Mouse (Mus musculus) heart, embryonic 10.5 days (tissue): Measurements from ENCODE around the gene Spin1. TPM values are rescaled to one million over a fixed set of nuclear protein-coding genes. Genes with fewer than 3 reads are reported as not detected.

Experiments
- DNase-seq: peaks from one replicate; pipeline ENCODE4 v3.0.0-alpha.2; 2017; ENCODE audit warnings: low spot score
- H3K27ac ChIP-seq: fragments of 300-500 bp; sonication (generic); 2 replicates; pipeline ENCODE4 v1.5.1; 2016; ENCODE audit warnings: mild to moderate bottlenecking
- H3K27me3 ChIP-seq: fragments of 300-500 bp; sonication (generic); 2 replicates; pipeline ENCODE4 v1.6.1; 2016; ENCODE audit warnings: mild to moderate bottlenecking; ENCODE audit not compliant: poor library complexity, insufficient read depth, severe bottlenecking
- H3K36me3 ChIP-seq: fragments of 300-500 bp; sonication (generic); 2 replicates; pipeline ENCODE4 v1.6.1; 2016; ENCODE audit warnings: mild to moderate bottlenecking, moderate library complexity
- H3K4me1 ChIP-seq: fragments of 300-500 bp; sonication (generic); 2 replicates; pipeline ENCODE4 v1.6.1; 2016; ENCODE audit warnings: mild to moderate bottlenecking
- H3K4me3 ChIP-seq: fragments of 300-500 bp; sonication (generic); 2 replicates; pipeline ENCODE4 v1.5.1; 2016; ENCODE audit warnings: mild to moderate bottlenecking, moderate library complexity
- H3K9me3 ChIP-seq: fragments of 300-500 bp; sonication (generic); 2 replicates; pipeline ENCODE4 v1.6.1; 2016; ENCODE audit warnings: mild to moderate bottlenecking, moderate library complexity
- WGBS: fragments of 180-500 bp; shearing (Covaris S2); methylation state at CpG from one replicate; pipeline ENCODE4 v1.1.7; 2016; 5-methylcytosine and 5-hydroxymethylcytosine counted together
- polyA plus RNA-seq: library from polyadenylated mRNA; unstranded; fragments of >200 nt; fragmentation: Nextera tagmentation; extraction: Ambion mirVana; gene quantifications from 2 replicates; pipeline ENCODE4 v1.2.1, GENCODE M21; 2016

Spin1 gene
- polyA plus RNA-seq, 1 experiment from 2014 or later = 63.4 TPM

DNA sequence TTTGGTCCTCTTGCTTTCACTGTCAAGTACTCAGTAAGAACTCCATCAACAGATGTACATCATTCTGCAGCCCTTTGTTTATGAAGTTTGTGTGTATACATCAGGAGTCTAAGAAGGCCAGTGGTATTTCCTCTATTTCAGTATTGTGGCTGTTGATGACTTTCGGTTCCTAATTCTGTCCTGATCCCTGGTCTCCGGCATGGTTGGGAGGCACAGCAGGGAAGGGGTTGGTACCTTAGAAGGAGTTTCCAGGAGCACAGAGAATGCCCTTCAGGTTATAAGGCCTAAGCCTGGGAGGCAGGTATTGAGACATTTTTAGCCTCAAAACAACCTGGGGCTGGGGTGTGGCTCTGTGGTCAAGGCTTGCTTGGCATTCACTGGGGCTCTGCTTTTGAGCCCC, 61.0 kb downstream of the Spin1 start:
- H3K9me3 ChIP-seq = no peaks in the 10 kb centered on the region
- H3K4me1 ChIP-seq = peaks cover 5% of the 10 kb centered on the region; the same call in 1 of the 2 replicates
- DNase-seq = no peak
- WGBS = 96% methylated on average over 2 of the region's 2 CpGs
- no peak overlapping the region for H3K27ac ChIP-seq
- H3K4me3 ChIP-seq = no peak overlapping the region
- peaks cover 22% of the 10 kb centered on the region for H3K36me3 ChIP-seq
- H3K27me3 ChIP-seq = no peaks in the 10 kb centered on the region

DNA sequence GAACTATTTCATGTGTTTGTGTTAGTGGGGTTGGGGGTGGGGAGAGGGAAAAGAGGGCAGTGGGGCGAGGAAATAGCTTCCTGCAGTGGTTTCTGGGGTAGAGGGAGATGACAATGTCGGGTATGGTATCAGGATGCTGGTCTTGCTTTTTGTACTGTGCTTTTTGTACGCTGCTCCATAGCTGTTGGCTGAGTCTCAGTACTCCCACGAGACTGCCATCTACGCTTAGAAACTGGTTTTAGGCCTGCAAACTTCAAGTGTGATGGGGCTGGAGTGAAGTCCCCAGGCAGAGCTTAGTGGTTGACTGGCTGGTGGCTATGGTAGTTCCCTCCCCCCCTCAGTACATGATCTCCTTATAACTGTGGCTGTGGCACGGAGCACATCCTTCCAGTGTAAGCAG, 61.6 kb downstream of the Spin1 start:
- H3K4me1 ChIP-seq = peaks cover 10% of the 10 kb centered on the region; the same call in 1 of the 2 replicates
- no peaks in the 10 kb centered on the region for H3K9me3 ChIP-seq
- no peak overlapping the region for H3K4me3 ChIP-seq
- H3K27ac ChIP-seq = no peak overlapping the region
- peaks cover 20% of the 10 kb centered on the region for H3K36me3 ChIP-seq
- DNase-seq = no peak
- no peaks in the 10 kb centered on the region for H3K27me3 ChIP-seq
- 85% methylated on average over 6 of the region's 6 CpGs for WGBS

DNA sequence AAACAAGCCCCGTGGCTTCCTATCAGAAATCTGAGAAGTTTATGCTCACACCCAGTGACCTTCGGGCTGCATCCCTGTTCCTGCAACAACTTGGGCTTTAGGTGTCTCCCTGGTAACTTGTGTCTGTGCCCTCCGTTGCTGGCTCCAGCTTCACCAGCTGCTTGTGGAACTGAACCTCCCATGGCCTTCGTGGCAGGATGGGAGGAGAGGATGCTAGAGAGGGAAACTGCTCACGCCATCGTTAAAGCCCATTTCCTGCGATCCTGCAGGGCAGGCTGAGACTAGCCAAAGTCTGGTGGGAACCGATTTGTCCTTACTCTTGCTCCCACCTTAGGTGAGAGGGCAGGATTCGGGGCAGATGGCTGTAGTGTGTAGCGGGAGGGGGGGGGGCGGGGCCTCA, 66.0 kb downstream of the Spin1 start:
- WGBS = 40% methylated on average over 11 of the region's 11 CpGs
- H3K4me1 ChIP-seq = peaks cover 31% of the 10 kb centered on the region
- H3K36me3 ChIP-seq = peaks cover 9% of the 10 kb centered on the region; the same call in 1 of the 2 replicates
- no peak overlapping the region for H3K27ac ChIP-seq
- no peak for DNase-seq
- H3K4me3 ChIP-seq = no peak overlapping the region
- H3K27me3 ChIP-seq = peaks cover 4% of the 10 kb centered on the region; the same call in 1 of the 2 replicates
- no peaks in the 10 kb centered on the region for H3K9me3 ChIP-seq

DNA sequence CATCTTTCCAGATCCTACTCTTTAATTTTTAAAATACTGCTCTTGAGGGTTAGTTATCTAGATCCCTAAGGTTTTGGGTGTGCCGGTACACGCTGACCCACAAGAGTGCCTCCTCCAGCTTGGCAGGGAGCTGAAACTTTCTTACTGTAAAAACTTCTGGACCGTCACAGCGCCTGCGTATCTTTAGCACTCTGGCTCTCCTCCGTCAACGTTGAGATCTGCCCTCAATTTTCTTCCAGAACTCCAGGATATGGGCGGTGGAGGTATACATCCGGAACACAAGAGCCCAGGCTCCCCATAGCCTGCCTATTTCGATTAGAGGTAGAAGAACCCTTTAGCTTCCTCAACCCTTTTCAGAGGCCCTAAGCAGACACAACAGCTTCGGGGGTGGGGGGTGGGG, 69.5 kb downstream of the Spin1 start:
- Histone ChIP-seq H3K27me3 (peaks cover 16% of the 10 kb centered on the region), H3K9me3 (no peaks in the 10 kb centered on the region), H3K4me1 (peaks cover 35% of the 10 kb centered on the region), H3K4me3 (peak overlapping the region; percentile 73), H3K36me3 (no peaks in the 10 kb centered on the region), H3K27ac (peak overlapping the region; percentile 23; the same call in 1 of the 2 replicates)
- DNase-seq = no peak
- WGBS = 25% methylated on average over 11 of the region's 11 CpGs

DNA sequence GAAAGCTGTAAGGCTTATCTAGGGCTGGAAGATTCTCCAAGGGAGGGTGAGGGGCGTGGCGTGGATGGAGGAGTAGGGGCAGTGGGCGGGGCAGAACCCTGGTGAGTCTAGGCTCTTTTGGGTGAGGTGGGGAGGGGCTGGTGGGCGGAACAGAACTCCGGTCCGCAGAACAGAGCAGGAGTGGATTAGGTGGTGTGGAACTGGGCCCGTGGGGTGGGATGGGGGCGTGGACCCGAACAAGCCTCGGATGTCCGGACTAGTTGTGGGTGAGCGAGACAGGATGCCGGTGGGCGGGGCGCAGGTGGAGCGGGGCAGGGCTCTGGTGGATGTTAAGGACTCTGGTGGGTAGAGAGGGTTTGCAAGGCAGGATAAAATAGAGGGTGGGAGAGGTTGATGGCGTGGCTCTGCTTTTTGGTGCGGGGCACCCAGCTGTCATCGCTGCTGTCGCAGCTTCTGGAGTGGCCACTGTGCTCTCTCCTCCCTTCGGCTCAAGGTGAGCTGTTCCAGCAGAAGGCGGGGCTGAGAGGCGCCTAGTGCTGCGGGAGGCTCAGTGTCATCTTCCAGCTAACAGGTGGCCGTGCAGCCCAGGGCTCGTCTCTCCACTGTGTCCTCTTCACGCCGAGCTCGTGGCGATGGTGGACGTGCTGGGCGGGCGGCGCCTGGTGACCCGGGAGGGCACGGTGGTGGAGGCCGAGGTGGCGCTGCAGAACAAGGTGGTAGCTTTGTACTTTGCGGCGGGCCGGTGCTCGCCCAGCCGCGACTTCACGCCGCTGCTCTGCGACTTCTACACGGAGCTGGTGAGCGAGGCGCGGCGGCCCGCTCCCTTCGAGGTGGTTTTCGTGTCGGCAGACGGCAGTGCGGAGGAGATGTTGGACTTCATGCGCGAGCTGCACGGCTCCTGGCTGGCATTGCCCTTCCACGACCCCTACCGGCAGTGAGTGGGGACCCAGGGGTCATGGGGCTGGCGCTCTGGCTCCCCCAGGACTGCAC, 70.3 kb downstream of the Spin1 start, which contains the start of gene Nxnl2:
Gene Nxnl2, plus strand, starts transcription at position 332 of the 990 bp plus-strand sequence.
- no peaks in the 10 kb centered on the region for H3K9me3 ChIP-seq
- peak within 1 kb of the TSS; percentile 62 for H3K27ac ChIP-seq
- H3K36me3 ChIP-seq = no peaks in the 10 kb centered on the region
- H3K4me3 ChIP-seq = peak within 1 kb of the TSS; percentile 73
- peaks cover 35% of the 10 kb centered on the region for H3K4me1 ChIP-seq
- H3K27me3 ChIP-seq = peaks cover 16% of the 10 kb centered on the region
- DNase-seq = peak; percentile 83
- under 1% methylated on average over 64 of the region's 64 CpGs for WGBS

DNA sequence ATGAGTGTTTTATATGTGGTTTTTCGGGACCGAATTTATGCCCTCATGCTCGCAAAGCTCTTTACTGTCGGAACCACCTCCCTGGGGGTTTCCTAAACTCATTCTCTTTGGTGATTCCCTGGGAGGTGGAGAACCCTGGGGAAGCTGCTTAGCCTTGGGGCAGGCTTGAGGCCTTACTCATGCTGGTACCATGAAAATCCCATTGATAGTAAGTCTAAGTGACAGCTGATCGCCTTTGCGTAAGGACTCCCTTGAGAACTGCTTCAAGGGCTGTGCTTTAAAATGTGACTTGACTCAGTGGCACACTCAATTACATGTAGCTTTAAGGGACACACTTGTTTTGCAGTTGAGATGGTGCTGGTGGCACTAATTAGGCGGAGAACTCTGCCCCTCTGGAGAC, 71.9 kb downstream of the Spin1 start:
- 91% methylated on average over 7 of the region's 7 CpGs for WGBS
- H3K9me3 ChIP-seq = no peaks in the 10 kb centered on the region

DNA sequence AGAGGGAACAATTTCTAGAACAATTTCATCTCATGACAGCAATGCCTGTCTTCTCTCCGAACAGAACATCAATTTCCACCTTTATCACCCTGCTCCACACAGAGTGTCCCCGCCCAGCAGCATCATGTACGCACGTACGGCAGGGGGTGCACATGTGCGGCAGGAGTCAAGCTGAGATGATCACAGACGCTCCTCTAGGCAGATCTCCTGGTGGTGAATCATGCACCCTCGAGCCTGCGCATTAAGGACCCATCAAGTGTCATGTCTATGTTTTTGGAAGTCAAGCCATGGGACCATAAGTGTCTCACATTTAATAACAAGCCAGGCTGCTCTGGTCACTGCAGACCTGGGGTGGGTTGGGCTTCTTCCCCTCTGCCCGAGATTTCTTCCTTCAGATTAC, 78.3 kb downstream of the Spin1 start:
- no peak overlapping the region for H3K4me3 ChIP-seq
- 82% methylated on average over 10 of the region's 10 CpGs for WGBS

More for the DNA sequence above, 71.9 kb downstream of the Spin1 start:
- no peak overlapping the region for H3K27ac ChIP-seq
- peaks cover 16% of the 10 kb centered on the region for H3K27me3 ChIP-seq
- H3K4me3 ChIP-seq = no peak overlapping the region
- H3K36me3 ChIP-seq = no peaks in the 10 kb centered on the region
- peaks cover 27% of the 10 kb centered on the region for H3K4me1 ChIP-seq
- DNase-seq = no peak

DNA sequence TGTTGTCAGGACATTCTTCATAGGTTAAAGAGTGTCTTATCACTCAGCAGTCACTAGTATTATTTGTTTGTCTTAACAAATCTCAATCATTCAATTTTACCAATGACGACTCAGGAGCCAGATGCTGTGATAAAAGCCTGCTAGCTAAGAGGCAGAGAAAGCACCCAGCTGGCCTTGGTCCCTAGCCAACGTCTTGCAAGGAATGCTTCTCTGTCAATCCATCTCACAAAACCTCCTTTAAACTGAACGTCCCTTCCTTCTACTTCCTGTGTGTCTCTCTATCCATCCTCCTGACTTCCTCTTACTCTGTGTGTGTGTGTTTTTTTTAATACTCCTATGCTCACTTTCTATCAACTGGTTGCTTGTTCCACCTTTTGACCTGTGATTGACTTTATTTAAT, 78.7 kb downstream of the Spin1 start:
- H3K9me3 ChIP-seq = no peaks in the 10 kb centered on the region
- 32% methylated on average over 3 of the region's 3 CpGs for WGBS
- H3K27ac ChIP-seq = no peak overlapping the region
- DNase-seq = no peak
- H3K4me1 ChIP-seq = peaks cover 4% of the 10 kb centered on the region; the same call in 1 of the 2 replicates
- H3K27me3 ChIP-seq = no peaks in the 10 kb centered on the region
- no peak overlapping the region for H3K4me3 ChIP-seq
- no peaks in the 10 kb centered on the region for H3K36me3 ChIP-seq

More for the DNA sequence above, 78.3 kb downstream of the Spin1 start:
- DNase-seq = no peak
- Histone ChIP-seq H3K36me3 (no peaks in the 10 kb centered on the region), H3K4me1 (peaks cover 5% of the 10 kb centered on the region; the same call in 1 of the 2 replicates), H3K27ac (no peak overlapping the region), H3K9me3 (no peaks in the 10 kb centered on the region), H3K27me3 (no peaks in the 10 kb centered on the region)

DNA sequence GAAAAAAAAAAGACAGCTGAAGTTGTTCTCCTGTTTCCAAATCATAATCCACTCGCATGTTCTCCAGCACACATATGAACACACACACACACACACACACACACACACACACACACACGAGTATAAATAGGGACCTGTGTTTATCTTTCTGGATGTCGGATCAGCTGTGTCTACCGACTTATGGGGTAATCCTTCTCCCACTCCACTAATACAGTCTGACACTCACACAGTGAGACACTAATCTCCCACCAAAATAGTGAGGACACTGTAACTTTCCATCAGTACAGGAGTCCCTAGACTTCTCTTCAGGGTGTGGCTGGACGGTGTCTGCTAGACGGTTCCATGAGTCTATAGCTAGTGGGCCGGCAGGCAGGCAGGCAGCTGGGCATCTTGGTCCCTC, 81.6 kb downstream of the Spin1 start:
- Histone ChIP-seq H3K36me3 (no peaks in the 10 kb centered on the region), H3K27me3 (no peaks in the 10 kb centered on the region), H3K27ac (no peak overlapping the region), H3K9me3 (no peaks in the 10 kb centered on the region), H3K4me3 (no peak overlapping the region), H3K4me1 (no peaks in the 10 kb centered on the region)
- DNase-seq = no peak
- WGBS = 76% methylated on average over 7 of the region's 7 CpGs

DNA sequence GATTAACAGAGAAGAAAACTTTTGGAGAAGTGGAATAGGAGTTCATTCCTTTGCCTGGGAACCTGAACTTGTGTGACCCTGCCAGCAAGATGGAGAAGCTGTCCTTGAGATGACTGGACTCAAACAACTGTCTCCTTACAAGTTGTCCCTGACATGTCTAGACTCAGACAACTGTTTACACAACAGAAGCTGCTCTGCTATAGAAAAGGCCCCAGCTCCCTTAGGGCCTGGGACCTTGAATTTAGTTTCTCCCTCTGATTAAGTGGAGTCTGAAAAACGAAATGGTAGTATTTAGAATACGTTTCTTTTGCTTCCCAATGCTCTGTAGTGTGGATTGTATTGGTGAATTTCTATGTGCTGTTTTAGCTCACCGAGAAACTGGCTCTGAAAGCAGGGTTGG, 84.2 kb downstream of the Spin1 start:
- Histone ChIP-seq H3K4me1 (no peaks in the 10 kb centered on the region), H3K4me3 (no peak overlapping the region), H3K27me3 (no peaks in the 10 kb centered on the region), H3K36me3 (no peaks in the 10 kb centered on the region), H3K9me3 (no peaks in the 10 kb centered on the region), H3K27ac (no peak overlapping the region)
- WGBS = 78% methylated on average over 3 of the region's 3 CpGs
- DNase-seq = no peak

DNA sequence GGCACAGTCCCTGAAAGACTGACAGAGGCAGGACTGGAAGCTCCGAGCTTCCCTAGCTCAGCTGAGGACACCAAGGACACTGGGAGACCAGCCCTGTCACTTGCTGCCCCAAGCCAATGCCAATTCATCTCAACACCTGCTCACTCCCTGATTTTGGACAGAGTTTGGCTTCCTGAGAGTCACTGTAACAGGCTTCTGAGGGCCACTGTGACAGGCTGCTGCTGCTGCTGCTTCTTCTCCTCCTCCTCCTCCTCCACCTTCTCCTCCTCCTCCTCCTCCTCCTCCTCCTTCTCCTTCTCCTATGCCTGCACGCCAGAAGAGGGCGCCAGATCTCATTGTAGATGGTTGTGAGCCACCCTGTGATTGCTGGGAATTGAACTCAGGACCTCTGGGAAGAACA, 89.7 kb downstream of the Spin1 start:
- Histone ChIP-seq H3K36me3 (no peaks in the 10 kb centered on the region), H3K4me3 (no peak overlapping the region), H3K27me3 (no peaks in the 10 kb centered on the region), H3K9me3 (no peaks in the 10 kb centered on the region), H3K4me1 (no peaks in the 10 kb centered on the region; the same call in 1 of the 2 replicates), H3K27ac (no peak overlapping the region)
- WGBS = 56% methylated on average over 3 of the region's 3 CpGs
- DNase-seq = no peak

DNA sequence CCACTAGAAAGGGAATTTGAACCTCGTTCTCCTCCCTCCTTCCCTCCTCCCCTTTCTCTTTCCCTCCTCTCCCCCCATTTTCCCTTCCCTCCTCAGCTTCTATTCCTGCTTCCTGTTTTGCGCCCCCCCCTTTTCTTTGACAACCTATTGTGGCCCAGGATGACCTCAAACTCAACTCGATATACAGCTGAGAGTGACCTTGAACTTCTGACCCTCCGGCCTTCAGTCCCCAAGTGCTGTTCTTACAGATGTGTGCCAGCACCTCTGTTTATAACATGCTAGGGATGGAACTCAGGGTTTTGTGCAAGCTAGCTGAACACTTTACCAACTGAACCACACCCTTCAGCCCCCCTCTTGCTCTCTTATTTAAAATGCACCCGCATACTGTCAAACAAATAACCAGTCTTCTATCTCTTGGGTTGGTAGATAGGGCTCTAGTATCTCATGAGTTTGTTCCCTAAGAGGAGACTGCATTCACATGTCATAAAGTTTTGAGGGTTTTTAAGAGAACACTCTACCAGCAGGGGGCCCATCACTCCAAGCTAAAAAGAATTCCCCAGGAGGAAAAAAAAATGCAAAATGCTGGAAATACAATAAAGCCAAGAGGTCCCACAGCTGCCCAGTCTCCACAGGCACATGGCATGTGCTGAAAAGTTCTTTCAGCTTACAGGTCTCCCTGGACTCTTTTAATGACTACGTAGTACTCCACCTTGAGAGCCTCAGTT, 90.9 kb downstream of the Spin1 start:
- no peaks in the 10 kb centered on the region for H3K27me3 ChIP-seq
- no peaks in the 10 kb centered on the region for H3K36me3 ChIP-seq
- DNase-seq = no peak
- H3K4me1 ChIP-seq = no peaks in the 10 kb centered on the region; the same call in 1 of the 2 replicates
- H3K9me3 ChIP-seq = no peaks in the 10 kb centered on the region
- no peak overlapping the region for H3K27ac ChIP-seq
- 74% methylated on average over 6 of the region's 6 CpGs for WGBS
- no peak overlapping the region for H3K4me3 ChIP-seq

DNA sequence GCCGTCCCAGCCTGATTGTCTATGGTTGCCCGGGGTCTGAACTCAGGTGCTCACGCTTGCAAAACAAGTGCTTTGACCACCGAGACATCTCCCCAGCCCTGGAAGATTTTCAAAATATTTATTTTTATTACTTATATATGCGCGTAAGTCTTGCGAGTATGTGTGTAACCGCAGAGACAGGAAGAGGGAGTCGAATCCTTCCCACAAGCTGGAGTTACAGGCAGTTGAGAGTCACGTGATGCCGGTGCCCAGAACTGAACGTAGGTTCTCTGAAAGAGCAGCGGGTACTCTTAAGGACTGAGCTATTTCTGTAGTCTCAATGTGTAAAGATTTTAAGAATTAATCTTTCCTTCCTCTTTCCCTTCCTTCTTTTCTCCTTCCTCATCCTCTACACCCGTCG, 93.2 kb downstream of the Spin1 start:
- no peak overlapping the region for H3K4me3 ChIP-seq
- H3K4me1 ChIP-seq = no peaks in the 10 kb centered on the region; the same call in 1 of the 2 replicates
- no peaks in the 10 kb centered on the region for H3K27me3 ChIP-seq
- no peak overlapping the region for H3K27ac ChIP-seq
- no peaks in the 10 kb centered on the region for H3K9me3 ChIP-seq
- DNase-seq = no peak
- WGBS = 86% methylated on average over 15 of the region's 15 CpGs
- H3K36me3 ChIP-seq = no peaks in the 10 kb centered on the region
